Mouse (Mus musculus) embryonic facial prominence, embryonic 10.5 days (tissue): ENCODE data around the gene Uhmk1. TPM values are rescaled to one million over a fixed set of nuclear protein-coding genes. Genes with fewer than 3 reads are reported as not detected.

Experiments
- DNase-seq: peaks from one replicate; pipeline ENCODE4 v3.0.0-alpha.2; 2017; ENCODE audit warnings: low spot score
- H3K27ac ChIP-seq: fragments of 300-500 bp; sonication (generic); replicated peaks from 2 replicates; pipeline ENCODE4 v1.5.1; 2016; ENCODE audit warnings: mild to moderate bottlenecking
- H3K27me3 ChIP-seq: fragments of 300-500 bp; sonication (generic); replicated peaks from 2 replicates; pipeline ENCODE4 v1.6.1; 2016; ENCODE audit warnings: low read depth, mild to moderate bottlenecking; ENCODE audit not compliant: poor library complexity, severe bottlenecking
- H3K36me3 ChIP-seq: fragments of 300-500 bp; sonication (generic); replicated peaks from 2 replicates; pipeline ENCODE4 v1.6.1; 2016; ENCODE audit warnings: mild to moderate bottlenecking, moderate library complexity
- H3K4me1 ChIP-seq: fragments of 300-500 bp; sonication (generic); 2 replicates; pipeline ENCODE4 v1.6.1; 2016
- H3K4me3 ChIP-seq: fragments of 300-500 bp; sonication (generic); 2 replicates; pipeline ENCODE4 v1.5.1; 2016; ENCODE audit warnings: mild to moderate bottlenecking, moderate library complexity
- H3K9me3 ChIP-seq: fragments of 300-500 bp; sonication (generic); 2 replicates; pipeline ENCODE4 v1.6.1; 2016; ENCODE audit warnings: mild to moderate bottlenecking
- WGBS: fragments of 180-500 bp; shearing (Covaris S2); methylation state at CpG from one replicate; pipeline ENCODE4 v1.1.7; 2016; 5-methylcytosine and 5-hydroxymethylcytosine counted together
- polyA plus RNA-seq: library from polyadenylated mRNA; unstranded; fragments of >200 nt; fragmentation: Nextera tagmentation; extraction: Ambion mirVana; gene quantifications from 2 replicates; pipeline ENCODE4 v1.2.1, GENCODE M21; 2016

Gene Uhmk1
- polyA plus RNA-seq, 1 experiment from 2014 or later = 10.6 TPM

DNA sequence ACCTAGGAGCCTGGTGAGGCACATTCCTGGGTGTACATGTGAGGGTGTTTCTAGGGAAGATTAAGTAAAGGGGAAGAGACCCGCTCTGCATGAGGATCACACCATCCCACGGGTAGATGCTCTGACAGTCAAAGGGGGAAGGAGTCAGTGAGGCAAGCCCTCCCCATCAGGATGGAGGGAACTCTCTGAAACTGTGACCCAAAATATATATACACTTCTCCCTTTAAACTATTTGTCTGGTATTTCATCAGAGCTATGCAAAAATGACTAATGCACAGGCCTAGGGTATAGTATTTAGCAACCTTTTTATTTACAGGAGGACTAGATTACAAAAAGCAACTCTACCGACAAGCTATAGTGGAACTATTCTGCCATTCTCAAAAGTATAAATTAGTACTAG lies 50.3 kb downstream of the Uhmk1 start:
- no peaks in the 10 kb centered on the region for H3K9me3 ChIP-seq
- H3K36me3 ChIP-seq = peaks cover 37% of the 10 kb centered on the region
- H3K4me1 ChIP-seq = peaks cover 4% of the 10 kb centered on the region; the same call in 1 of the 2 replicates
- DNase-seq = no peak
- WGBS = 89% methylated on average over 3 of the region's 3 CpGs
- no peaks in the 10 kb centered on the region for H3K27me3 ChIP-seq
- H3K4me3 ChIP-seq = no peak overlapping the region
- no peak overlapping the region for H3K27ac ChIP-seq

DNA sequence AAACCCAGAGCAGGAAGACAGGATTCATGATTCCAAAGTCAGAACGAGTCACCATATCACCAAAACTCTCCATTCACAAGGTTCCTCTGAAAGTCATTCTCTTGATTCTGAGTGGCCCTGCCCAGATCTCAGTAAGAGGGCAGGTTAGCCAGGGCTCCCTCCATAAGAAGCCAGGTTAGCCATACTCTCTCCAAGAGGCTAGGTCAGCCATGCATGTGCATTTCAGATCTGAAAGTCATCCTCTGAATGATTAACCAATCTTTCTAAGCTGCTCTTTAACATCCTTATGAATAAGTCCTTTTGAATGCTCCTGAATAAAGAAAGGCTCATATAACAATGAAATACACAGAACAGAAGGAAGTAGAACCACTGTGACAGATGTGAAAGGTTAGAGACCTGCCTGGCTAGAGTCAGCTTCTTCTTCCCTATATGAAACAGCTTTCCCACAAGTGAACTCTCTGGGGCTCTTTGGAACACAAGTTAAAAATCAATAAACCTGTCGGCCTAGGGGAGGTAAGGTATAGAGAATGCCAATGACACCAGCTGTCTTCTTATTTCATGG lies 51.1 kb downstream of the Uhmk1 start:
- peaks cover 4% of the 10 kb centered on the region; the same call in 1 of the 2 replicates for H3K4me1 ChIP-seq
- H3K36me3 ChIP-seq = peaks cover 37% of the 10 kb centered on the region
- H3K27ac ChIP-seq = no peak overlapping the region
- 85% methylated on average over 2 of the region's 2 CpGs for WGBS
- no peak overlapping the region for H3K4me3 ChIP-seq
- no peak for DNase-seq
- H3K27me3 ChIP-seq = no peaks in the 10 kb centered on the region
- H3K9me3 ChIP-seq = no peaks in the 10 kb centered on the region

DNA sequence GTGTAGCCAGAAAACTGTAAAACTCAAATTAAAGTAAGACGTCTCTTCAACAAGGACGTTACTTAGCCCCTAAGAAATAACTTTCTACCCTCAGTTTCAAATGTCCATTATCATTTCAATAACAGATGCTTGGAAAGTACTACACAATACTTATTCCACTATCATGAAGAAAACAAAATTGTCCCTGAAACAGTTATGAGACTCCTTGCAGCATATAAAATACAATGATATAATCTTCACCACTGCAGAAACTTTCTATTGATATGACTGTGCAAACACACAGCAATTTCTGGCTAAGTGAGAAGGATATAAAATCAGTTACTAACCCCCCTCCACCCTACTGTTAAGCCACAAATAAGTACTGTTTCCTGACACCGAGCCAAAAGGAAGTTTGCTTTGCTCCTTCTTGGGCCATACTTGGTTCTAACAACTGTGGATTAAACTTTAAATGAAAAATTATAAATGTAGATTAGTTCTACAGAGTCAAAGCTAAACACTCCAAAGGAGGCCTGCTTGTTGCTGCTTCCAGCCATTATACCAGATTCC lies 51.7 kb downstream of the Uhmk1 start:
- Histone ChIP-seq H3K9me3 (no peaks in the 10 kb centered on the region), H3K36me3 (peaks cover 37% of the 10 kb centered on the region), H3K4me3 (no peak overlapping the region), H3K27me3 (no peaks in the 10 kb centered on the region), H3K4me1 (peaks cover 4% of the 10 kb centered on the region; the same call in 1 of the 2 replicates), H3K27ac (no peak overlapping the region)
- DNase-seq = no peak
- WGBS = 90% methylated on average over 3 of the region's 3 CpGs

DNA sequence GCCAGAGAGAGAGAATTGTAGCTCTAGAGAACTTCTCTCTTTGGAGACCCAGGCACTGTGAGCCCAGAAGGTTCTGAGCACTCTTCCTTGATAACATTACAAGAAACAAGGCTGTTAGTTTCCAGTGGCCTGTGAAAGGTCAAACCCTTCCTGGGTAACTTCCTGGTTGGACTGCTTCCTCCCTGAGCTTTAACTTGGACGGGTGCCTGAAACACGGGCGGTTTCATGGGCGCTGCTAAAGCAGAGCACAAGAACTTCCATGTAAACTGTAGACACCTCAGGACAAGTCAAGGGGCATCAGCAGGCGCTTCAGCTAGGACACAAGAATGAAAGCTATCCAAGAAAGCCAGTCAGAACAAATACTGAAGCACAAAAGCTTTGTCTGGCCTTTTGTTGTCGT lies 53.3 kb downstream of the Uhmk1 start:
- no peaks in the 10 kb centered on the region for H3K9me3 ChIP-seq
- whole genome bisulfite sequencing = 84% methylated on average over 6 of the region's 6 CpGs
- H3K4me3 ChIP-seq = no peak overlapping the region
- no peak overlapping the region for H3K27ac ChIP-seq
- DNase-seq = no peak
- no peaks in the 10 kb centered on the region for H3K27me3 ChIP-seq
- peaks cover 4% of the 10 kb centered on the region; the same call in 1 of the 2 replicates for H3K4me1 ChIP-seq
- H3K36me3 ChIP-seq = peaks cover 48% of the 10 kb centered on the region

DNA sequence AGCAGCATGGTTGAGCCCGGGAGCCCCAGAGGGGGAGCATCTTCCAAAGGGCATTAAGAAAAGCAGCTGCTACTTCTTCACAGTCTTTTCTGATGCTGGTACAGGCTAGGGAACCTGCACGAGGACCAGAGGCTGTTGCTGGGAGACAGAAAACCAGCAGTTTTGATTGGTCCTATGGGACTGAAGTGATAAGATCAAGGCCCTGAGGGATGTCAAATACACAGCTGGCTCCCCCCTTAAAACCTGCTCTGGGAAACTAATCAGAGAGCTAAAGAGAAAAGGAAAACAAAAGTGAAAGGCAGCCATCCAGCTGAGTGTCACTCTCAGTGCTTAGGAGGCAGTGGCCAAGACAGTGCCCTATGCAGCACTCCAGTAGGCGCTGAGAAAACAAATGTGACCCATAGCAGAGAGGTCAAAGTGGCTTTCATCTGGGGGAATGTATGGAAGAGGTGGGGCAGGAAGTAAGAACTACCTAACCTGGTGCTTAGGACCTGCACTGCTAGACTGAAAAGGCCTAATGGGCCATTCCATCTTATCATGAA lies 54.7 kb downstream of the Uhmk1 start:
- no peaks in the 10 kb centered on the region for H3K9me3 ChIP-seq
- no peaks in the 10 kb centered on the region for H3K27me3 ChIP-seq
- H3K4me1 ChIP-seq = peaks cover 4% of the 10 kb centered on the region; the same call in 1 of the 2 replicates
- H3K27ac ChIP-seq = no peak overlapping the region
- no peak for DNase-seq
- H3K36me3 ChIP-seq = peaks cover 47% of the 10 kb centered on the region
- WGBS = 70% methylated on average over 3 of the region's 3 CpGs
- H3K4me3 ChIP-seq = no peak overlapping the region

DNA sequence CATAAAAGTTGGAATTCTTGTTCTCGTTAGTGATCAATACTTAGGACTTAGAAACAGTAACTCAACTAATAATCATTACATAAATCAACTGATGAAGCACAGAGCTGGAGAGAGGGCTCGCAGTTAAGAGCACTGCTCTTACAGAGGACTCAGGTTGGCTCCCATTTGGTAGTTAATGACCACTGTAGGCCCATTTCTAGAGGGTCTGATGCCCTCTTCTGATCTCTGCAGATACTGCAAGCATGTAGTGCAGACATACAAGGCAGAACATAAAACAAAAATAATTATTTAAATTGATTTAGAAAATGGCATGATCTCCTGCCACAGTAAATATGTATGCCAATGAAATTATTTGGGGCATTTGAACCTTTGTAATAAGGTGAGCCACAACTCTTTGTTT lies 55.5 kb downstream of the Uhmk1 start:
- no peaks in the 10 kb centered on the region for H3K9me3 ChIP-seq
- H3K27ac ChIP-seq = no peak overlapping the region
- H3K4me3 ChIP-seq = no peak overlapping the region
- no peak for DNase-seq
- H3K27me3 ChIP-seq = no peaks in the 10 kb centered on the region
- H3K36me3 ChIP-seq = peaks cover 44% of the 10 kb centered on the region
- peaks cover 4% of the 10 kb centered on the region; the same call in 1 of the 2 replicates for H3K4me1 ChIP-seq
- WGBS = 90% methylated on average over 2 of the region's 2 CpGs

DNA sequence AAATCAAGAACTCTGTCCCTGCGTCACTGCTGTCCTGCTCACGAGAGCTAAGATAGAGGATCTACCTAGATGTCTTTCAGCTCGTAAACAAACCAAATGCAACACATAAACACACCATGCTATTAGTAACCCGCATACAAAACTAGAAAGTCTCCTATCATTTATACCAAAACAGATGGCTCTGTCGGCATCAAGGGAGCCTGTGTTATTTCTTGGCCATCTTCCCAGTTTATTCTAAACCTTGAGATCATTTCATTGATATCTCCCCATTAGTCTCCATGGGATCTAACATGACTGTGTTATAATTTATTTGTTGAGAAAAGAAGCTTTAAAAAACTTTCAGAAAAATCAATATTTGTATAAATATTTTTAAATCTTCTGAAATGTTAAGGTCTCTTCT lies 59.4 kb downstream of the Uhmk1 start:
- no peaks in the 10 kb centered on the region for H3K27me3 ChIP-seq
- DNase-seq = no peak
- peaks cover 4% of the 10 kb centered on the region; the same call in 1 of the 2 replicates for H3K4me1 ChIP-seq
- H3K9me3 ChIP-seq = no peaks in the 10 kb centered on the region
- no peak overlapping the region for H3K27ac ChIP-seq
- peaks cover 34% of the 10 kb centered on the region for H3K36me3 ChIP-seq
- 94% methylated on average over 5 of the region's 5 CpGs for WGBS
- no peak overlapping the region for H3K4me3 ChIP-seq

DNA sequence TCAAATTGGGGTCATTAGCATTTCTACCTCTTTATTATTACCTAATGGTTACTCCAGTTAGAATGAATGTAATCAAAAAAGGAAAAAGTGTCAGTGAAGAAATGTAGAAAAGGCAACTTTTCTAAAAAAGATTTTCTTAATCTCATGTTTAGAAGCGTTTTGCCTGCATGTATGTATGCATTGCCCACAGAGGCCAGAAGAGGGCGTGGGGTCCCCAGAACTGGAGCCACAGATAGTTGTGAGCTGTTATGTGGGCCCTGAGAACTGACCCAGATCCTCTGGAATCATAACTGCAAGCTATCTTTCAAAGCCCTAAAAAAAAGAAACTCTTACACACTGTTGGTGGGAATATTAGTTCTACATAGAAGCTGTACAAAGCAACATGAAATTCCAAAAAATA lies 59.9 kb downstream of the Uhmk1 start:
- Histone ChIP-seq H3K4me3 (no peak overlapping the region), H3K27ac (no peak overlapping the region), H3K36me3 (peaks cover 32% of the 10 kb centered on the region), H3K4me1 (peaks cover under 1% of the 10 kb centered on the region; the same call in 1 of the 2 replicates), H3K27me3 (no peaks in the 10 kb centered on the region), H3K9me3 (no peaks in the 10 kb centered on the region)
- DNase-seq = no peak
- 65% methylated on average over 2 of the region's 2 CpGs for WGBS

DNA sequence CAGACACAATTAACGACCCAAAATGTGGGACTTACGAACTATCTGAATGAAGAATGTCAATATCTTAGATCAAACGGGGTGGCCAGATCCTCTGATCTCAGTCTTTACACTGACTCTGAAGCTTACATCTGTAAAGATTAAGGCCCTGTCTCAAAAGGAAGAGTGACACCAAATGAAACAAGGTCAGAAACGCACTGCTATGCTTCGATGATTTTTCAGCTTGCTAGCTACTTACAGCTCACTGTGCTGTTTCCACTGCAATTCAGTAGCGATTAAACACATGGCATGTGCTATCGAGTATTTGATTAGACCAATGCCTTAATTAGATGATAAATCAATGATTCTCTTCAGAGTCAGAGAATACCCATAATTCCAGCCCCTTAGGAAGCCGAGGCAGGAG lies 61.2 kb downstream of the Uhmk1 start:
- Histone ChIP-seq H3K4me3 (no peak overlapping the region), H3K27me3 (no peaks in the 10 kb centered on the region), H3K36me3 (peaks cover 44% of the 10 kb centered on the region), H3K27ac (no peak overlapping the region), H3K9me3 (no peaks in the 10 kb centered on the region), H3K4me1 (no peaks in the 10 kb centered on the region)
- no peak for DNase-seq
- WGBS = 84% methylated on average over 8 of the region's 8 CpGs

DNA sequence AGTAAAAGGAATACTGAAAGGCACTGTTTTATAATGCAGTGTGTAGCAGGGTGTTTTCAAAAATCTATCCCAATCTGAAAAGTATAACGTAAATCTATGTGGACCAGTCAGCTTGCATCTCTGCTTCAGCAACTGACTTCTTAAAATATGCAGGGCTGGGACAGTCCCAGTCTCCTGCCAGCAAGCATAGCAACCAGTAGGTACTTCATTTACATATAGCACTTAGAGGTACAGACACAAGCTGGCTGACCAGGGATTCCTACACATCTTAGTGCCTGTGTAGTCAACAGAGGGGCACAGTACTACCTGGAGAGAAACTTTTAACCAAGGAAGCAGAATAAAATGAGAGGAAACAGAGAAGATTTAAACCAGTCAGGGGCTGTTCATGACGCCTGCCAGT lies 62.6 kb downstream of the Uhmk1 start:
- DNase-seq = no peak
- no peaks in the 10 kb centered on the region for H3K9me3 ChIP-seq
- 92% methylated on average over 2 of the region's 2 CpGs for WGBS
- no peaks in the 10 kb centered on the region for H3K27me3 ChIP-seq
- H3K4me3 ChIP-seq = no peak overlapping the region
- H3K36me3 ChIP-seq = peaks cover 47% of the 10 kb centered on the region
- no peaks in the 10 kb centered on the region for H3K4me1 ChIP-seq
- no peak overlapping the region for H3K27ac ChIP-seq

DNA sequence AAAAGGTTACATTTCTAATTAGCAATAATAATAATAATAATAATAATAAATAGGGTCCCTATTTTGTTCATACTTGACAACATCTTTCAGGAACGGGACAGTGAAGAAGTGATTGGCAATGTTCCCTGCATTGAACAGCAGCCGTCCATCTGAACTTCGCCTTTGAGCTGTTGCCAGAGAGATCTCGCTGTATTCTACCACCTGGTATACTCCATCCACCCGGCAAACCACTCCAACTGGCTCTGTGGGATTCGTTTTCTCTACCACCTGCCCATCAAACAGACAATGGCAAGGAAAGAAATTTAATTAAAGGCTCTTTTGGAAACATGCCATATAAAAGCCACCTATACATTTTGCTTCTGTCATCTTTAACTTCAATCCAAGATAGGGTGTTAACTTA lies 64.3 kb downstream of the Uhmk1 start:
- no peaks in the 10 kb centered on the region for H3K9me3 ChIP-seq
- no peak overlapping the region for H3K4me3 ChIP-seq
- H3K4me1 ChIP-seq = no peaks in the 10 kb centered on the region
- 90% methylated on average over 6 of the region's 6 CpGs for WGBS
- no peak for DNase-seq
- no peaks in the 10 kb centered on the region for H3K27me3 ChIP-seq
- no peak overlapping the region for H3K27ac ChIP-seq
- peaks cover 47% of the 10 kb centered on the region for H3K36me3 ChIP-seq

DNA sequence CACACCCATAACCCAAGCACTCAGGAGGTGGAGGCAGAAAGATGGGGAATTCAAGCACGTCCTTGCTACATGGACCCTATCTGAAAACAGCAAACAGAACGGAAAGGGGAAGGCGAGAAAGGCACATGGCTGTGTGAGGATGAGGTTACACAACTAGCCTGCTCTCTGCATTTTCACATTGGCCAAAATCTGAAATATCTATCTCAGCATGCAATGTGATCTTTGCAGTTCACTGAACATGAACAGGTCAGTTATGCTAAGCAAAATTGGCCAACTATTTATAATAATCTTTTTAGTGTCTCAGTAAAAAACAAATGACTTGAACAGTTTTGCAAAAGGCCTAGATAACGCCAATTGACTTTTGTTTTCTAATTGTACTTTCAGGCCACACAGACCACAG lies 65.4 kb downstream of the Uhmk1 start:
- WGBS = 88% methylated on average over 4 of the region's 4 CpGs
- Histone ChIP-seq H3K36me3 (peaks cover 47% of the 10 kb centered on the region), H3K4me3 (no peak overlapping the region), H3K9me3 (no peaks in the 10 kb centered on the region), H3K4me1 (no peaks in the 10 kb centered on the region), H3K27me3 (no peaks in the 10 kb centered on the region), H3K27ac (no peak overlapping the region)
- DNase-seq = no peak

DNA sequence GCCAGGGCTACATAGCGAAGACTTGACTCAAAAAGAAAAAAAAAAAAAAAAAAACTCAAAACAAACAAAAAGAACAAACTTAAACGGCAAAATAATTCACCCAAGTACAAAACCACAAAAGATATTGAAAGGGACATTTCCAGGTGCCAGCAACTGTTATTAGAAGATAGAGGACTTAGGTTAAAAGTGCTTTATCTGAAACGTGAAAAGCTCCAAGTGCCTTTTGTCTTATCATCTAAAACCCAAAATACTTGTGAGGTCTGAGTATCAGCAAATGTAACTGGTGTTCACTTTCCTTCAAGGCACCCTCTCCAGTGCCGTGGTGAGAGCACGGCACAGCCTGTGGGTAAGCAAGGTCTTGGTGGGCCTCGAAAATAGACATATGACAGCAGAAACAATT lies 66.7 kb downstream of the Uhmk1 start:
- no peaks in the 10 kb centered on the region for H3K4me1 ChIP-seq
- H3K9me3 ChIP-seq = no peaks in the 10 kb centered on the region
- H3K27me3 ChIP-seq = no peaks in the 10 kb centered on the region
- DNase-seq = no peak
- no peak overlapping the region for H3K4me3 ChIP-seq
- WGBS = 87% methylated on average over 6 of the region's 6 CpGs
- H3K36me3 ChIP-seq = peaks cover 53% of the 10 kb centered on the region
- no peak overlapping the region for H3K27ac ChIP-seq
